Mouse (Mus musculus): ENCODE results near the gene Grip2. TPM values are rescaled to one million over a fixed set of nuclear protein-coding genes. Genes with fewer than 3 reads are reported as not detected.

Grip2 gene
- polyA plus RNA-seq, 1 experiment from 2014 or later, result 0.06 TPM

- DNase-seq (ENCODE audit: low spot score), result no peak
- Histone ChIP-seq H3K27ac (replicated peaks; ENCODE audit: low read depth, low read length) (peak overlapping the region; percentile 56; the same call in 1 of the 2 replicates), H3K4me1 (ENCODE audit: control insufficient read depth, insufficient read depth, low read length) (peaks cover 4% of the 10 kb centered on the region), H3K9ac (replicated peaks; ENCODE audit: low read length) (no peak overlapping the region), H3K9me3 (replicated peaks; ENCODE audit: control insufficient read depth, low read length) (no peaks in the 10 kb centered on the region), H3K36me3 (replicated peaks; ENCODE audit: control insufficient read depth, insufficient read depth, low read depth, low read length) (peaks cover 4% of the 10 kb centered on the region), H3K27me3 (ENCODE audit: control insufficient read depth, insufficient read depth, low read length) (no peaks in the 10 kb centered on the region), H3K4me2 (ENCODE audit: low read depth, low read length) (no peak overlapping the region), H3K4me3 (ENCODE audit: low read depth, low read length) (no peak overlapping the region)
- WGBS, result 46% methylated on average over 6 of the region's 6 CpGs
- peak; percentile 58 for ATAC-seq (replicated peaks; ENCODE audit: insufficient number of reproducible peaks, low FRiP score, low TSS enrichment, low read depth)
Observed at GRCm38 (mm10) chr6:91728939-91729619, 98.0 kb downstream of the Grip2 start.

DNA sequence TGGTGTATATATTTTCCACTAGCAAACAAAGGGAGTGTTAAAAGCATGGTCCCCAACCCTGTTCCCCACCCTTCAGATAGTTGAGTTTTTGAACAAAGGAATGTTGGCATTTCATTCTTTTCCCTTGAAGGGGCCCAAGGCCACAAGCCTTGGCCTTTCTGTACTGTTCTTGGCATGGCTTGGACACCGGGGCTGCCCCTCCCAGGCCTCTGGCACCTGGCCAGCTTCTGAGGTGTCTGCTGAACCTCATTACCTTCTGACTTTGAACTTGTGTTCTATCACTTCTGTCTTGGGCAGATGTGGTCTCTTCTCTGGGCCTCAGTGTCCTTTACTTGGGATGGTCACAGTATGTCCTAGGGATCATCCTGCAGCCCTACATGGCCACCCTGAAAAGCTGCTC, 99.7 kb downstream of the Grip2 start:
- ATAC-seq (replicated peaks; ENCODE audit: insufficient number of reproducible peaks, low FRiP score, low TSS enrichment, low read depth) (no peak), DNase-seq (ENCODE audit: low spot score) (no peak)
- Histone ChIP-seq H3K27me3 (ENCODE audit: control insufficient read depth, insufficient read depth, low read length) (no peaks in the 10 kb centered on the region), H3K9me3 (replicated peaks; ENCODE audit: control insufficient read depth, low read length) (no peaks in the 10 kb centered on the region), H3K27ac (replicated peaks; ENCODE audit: low read depth, low read length) (no peak overlapping the region), H3K4me3 (ENCODE audit: low read depth, low read length) (no peak overlapping the region), H3K36me3 (replicated peaks; ENCODE audit: control insufficient read depth, insufficient read depth, low read depth, low read length) (peaks cover 4% of the 10 kb centered on the region), H3K4me1 (ENCODE audit: control insufficient read depth, insufficient read depth, low read length) (peaks cover 4% of the 10 kb centered on the region), H3K9ac (replicated peaks; ENCODE audit: low read length) (no peak overlapping the region), H3K4me2 (ENCODE audit: low read depth, low read length) (no peak overlapping the region)
- WGBS, result 91% methylated on average over 1 of the region's 1 CpGs

DNA sequence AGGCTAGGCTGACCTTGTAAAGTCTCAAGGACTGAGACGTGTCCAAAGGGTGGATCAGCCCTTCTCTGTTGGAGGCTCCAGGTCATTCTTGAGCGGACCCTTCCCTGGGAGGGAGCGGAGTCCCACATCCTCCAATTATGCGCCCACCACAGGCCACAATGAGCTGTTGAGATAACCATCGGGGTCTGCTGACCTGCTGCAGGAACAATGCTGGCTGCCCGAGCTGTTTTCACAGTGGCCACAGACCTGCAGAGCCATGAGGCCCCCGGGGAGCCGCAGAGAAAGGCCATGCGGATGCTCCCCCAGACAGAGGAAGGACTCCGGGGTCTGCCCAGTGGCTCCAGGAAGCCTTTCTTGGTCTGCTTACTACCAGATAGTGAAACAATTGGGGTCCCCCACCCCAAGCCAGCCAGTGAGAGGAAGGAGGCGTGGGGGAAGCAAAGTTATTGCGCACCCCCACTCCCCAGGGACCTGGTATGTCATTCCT, 105.8 kb downstream of the Grip2 start:
- Histone ChIP-seq H3K36me3 (replicated peaks; ENCODE audit: control insufficient read depth, insufficient read depth, low read depth, low read length) (peaks cover 4% of the 10 kb centered on the region), H3K27ac (replicated peaks; ENCODE audit: low read depth, low read length) (0 out of 2 replicates have a peak overlapping the region, but pooled peaks have one; percentile 2), H3K9ac (replicated peaks; ENCODE audit: low read length) (no peak overlapping the region), H3K4me3 (ENCODE audit: low read depth, low read length) (no peak overlapping the region), H3K9me3 (replicated peaks; ENCODE audit: control insufficient read depth, low read length) (no peaks in the 10 kb centered on the region), H3K27me3 (ENCODE audit: control insufficient read depth, insufficient read depth, low read length) (no peaks in the 10 kb centered on the region), H3K4me1 (ENCODE audit: control insufficient read depth, insufficient read depth, low read length) (peaks cover 16% of the 10 kb centered on the region), H3K4me2 (ENCODE audit: low read depth, low read length) (no peak overlapping the region)
- WGBS, result 39% methylated on average over 11 of the region's 12 CpGs
- ATAC-seq (replicated peaks; ENCODE audit: insufficient number of reproducible peaks, low FRiP score, low TSS enrichment, low read depth) (no peak; the same call in 1 of the 2 replicates), DNase-seq (ENCODE audit: low spot score) (no peak)

GRCm38 (mm10) chr6:91720588-91721214, 106.3 kb downstream of the Grip2 start:
- no peak overlapping the region; the same call in 1 of the 2 replicates for H3K4me2 ChIP-seq (ENCODE audit: low read depth, low read length)
- H3K9ac ChIP-seq (replicated peaks; ENCODE audit: low read length), result no peak overlapping the region
- H3K27me3 ChIP-seq (ENCODE audit: control insufficient read depth, insufficient read depth, low read length), result no peaks in the 10 kb centered on the region
- WGBS, result 64% methylated on average over 4 of the region's 4 CpGs
- DNase-seq (ENCODE audit: low spot score), result no peak
- H3K27ac ChIP-seq (replicated peaks; ENCODE audit: low read depth, low read length), result peak overlapping the region; percentile 59; the same call in 1 of the 2 replicates
- H3K9me3 ChIP-seq (replicated peaks; ENCODE audit: control insufficient read depth, low read length), result no peaks in the 10 kb centered on the region
- peaks cover under 1% of the 10 kb centered on the region for H3K36me3 ChIP-seq (replicated peaks; ENCODE audit: control insufficient read depth, insufficient read depth, low read depth, low read length)
- ATAC-seq (replicated peaks; ENCODE audit: insufficient number of reproducible peaks, low FRiP score, low TSS enrichment, low read depth), result peak; percentile 21; the same call in 1 of the 2 replicates
- peaks cover 16% of the 10 kb centered on the region for H3K4me1 ChIP-seq (ENCODE audit: control insufficient read depth, insufficient read depth, low read length)
- no peak overlapping the region for H3K4me3 ChIP-seq (ENCODE audit: low read depth, low read length)

GRCm38 (mm10) chr6:91719865-91720533, 107.1 kb downstream of the Grip2 start:
- Histone ChIP-seq H3K4me2 (ENCODE audit: low read depth, low read length) (no peak overlapping the region; the same call in 1 of the 2 replicates), H3K27ac (replicated peaks; ENCODE audit: low read depth, low read length) (peak overlapping the region; percentile 59), H3K9me3 (replicated peaks; ENCODE audit: control insufficient read depth, low read length) (no peaks in the 10 kb centered on the region), H3K4me3 (ENCODE audit: low read depth, low read length) (no peak overlapping the region), H3K36me3 (replicated peaks; ENCODE audit: control insufficient read depth, insufficient read depth, low read depth, low read length) (no peaks in the 10 kb centered on the region), H3K27me3 (ENCODE audit: control insufficient read depth, insufficient read depth, low read length) (no peaks in the 10 kb centered on the region), H3K9ac (replicated peaks; ENCODE audit: low read length) (no peak overlapping the region), H3K4me1 (ENCODE audit: control insufficient read depth, insufficient read depth, low read length) (peaks cover 16% of the 10 kb centered on the region)
- DNase-seq (ENCODE audit: low spot score), result peak; percentile 76
- 22% methylated on average over 9 of the region's 9 CpGs for WGBS
- peak; percentile 66 for ATAC-seq (replicated peaks; ENCODE audit: insufficient number of reproducible peaks, low FRiP score, low TSS enrichment, low read depth)

DNA sequence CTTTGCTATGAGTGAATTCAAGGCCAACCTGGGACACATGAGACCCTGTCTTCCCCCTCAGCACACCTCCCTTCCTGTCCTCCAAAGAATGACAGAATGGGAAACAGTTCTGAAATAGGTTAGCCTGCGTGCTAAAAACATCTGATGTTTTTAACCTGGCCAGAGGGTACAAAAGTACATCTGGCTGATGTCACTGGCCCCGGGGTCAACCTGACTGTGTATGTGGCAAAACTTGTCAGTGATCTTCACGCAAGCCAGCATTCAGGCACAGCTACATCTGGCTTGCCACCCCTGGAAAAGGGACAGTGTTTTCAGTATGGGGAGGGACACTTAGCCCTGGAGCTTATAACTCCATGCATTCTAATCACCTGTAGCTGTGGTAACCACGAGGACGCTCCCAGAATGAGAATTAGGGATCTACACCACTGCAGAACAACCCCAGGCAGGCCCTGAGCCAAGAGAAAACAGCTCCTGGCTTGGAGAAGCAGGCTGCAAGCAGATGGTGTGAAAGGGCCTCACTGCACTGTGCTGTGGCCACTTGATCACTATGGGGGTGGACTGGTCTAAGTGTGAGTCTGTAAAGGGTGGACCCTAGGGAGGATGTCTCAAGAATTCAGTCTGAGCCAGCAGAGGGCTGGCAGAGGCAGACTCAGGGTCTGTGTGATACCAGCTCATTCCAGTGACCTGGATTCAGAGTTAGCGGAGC, 107.9 kb downstream of the Grip2 start:
- Histone ChIP-seq H3K9me3 (replicated peaks; ENCODE audit: control insufficient read depth, low read length) (no peaks in the 10 kb centered on the region), H3K4me3 (ENCODE audit: low read depth, low read length) (no peak overlapping the region), H3K9ac (replicated peaks; ENCODE audit: low read length) (no peak overlapping the region; the same call in 1 of the 2 replicates), H3K27me3 (ENCODE audit: control insufficient read depth, insufficient read depth, low read length) (no peaks in the 10 kb centered on the region), H3K4me1 (ENCODE audit: control insufficient read depth, insufficient read depth, low read length) (peaks cover 16% of the 10 kb centered on the region), H3K27ac (replicated peaks; ENCODE audit: low read depth, low read length) (peak overlapping the region; percentile 62), H3K4me2 (ENCODE audit: low read depth, low read length) (no peak overlapping the region), H3K36me3 (replicated peaks; ENCODE audit: control insufficient read depth, insufficient read depth, low read depth, low read length) (no peaks in the 10 kb centered on the region)
- no peak for DNase-seq (ENCODE audit: low spot score)
- peak; percentile 21; the same call in 1 of the 2 replicates for ATAC-seq (replicated peaks; ENCODE audit: insufficient number of reproducible peaks, low FRiP score, low TSS enrichment, low read depth)
- 63% methylated on average over 6 of the region's 6 CpGs for WGBS

GRCm38 (mm10) chr6:91718603-91719002, 108.4 kb downstream of the Grip2 start:
- Histone ChIP-seq H3K4me1 (ENCODE audit: control insufficient read depth, insufficient read depth, low read length) (peaks cover 16% of the 10 kb centered on the region), H3K4me3 (ENCODE audit: low read depth, low read length) (no peak overlapping the region), H3K27ac (replicated peaks; ENCODE audit: low read depth, low read length) (peak overlapping the region; percentile 62; the same call in 1 of the 2 replicates), H3K9me3 (replicated peaks; ENCODE audit: control insufficient read depth, low read length) (no peaks in the 10 kb centered on the region), H3K9ac (replicated peaks; ENCODE audit: low read length) (peak overlapping the region; percentile 9; the same call in 1 of the 2 replicates), H3K27me3 (ENCODE audit: control insufficient read depth, insufficient read depth, low read length) (no peaks in the 10 kb centered on the region), H3K36me3 (replicated peaks; ENCODE audit: control insufficient read depth, insufficient read depth, low read depth, low read length) (no peaks in the 10 kb centered on the region), H3K4me2 (ENCODE audit: low read depth, low read length) (no peak overlapping the region)
- no peak for ATAC-seq (replicated peaks; ENCODE audit: insufficient number of reproducible peaks, low FRiP score, low TSS enrichment, low read depth)
- 67% methylated on average over 3 of the region's 3 CpGs for WGBS
- no peak for DNase-seq (ENCODE audit: low spot score)

Data from embryonic facial prominence, embryonic 11.5 days (tissue).